Mouse (Mus musculus) thymus, postnatal 36 days (tissue): ENCODE data around the gene Zpbp2.

Experiments
- DNase-seq, 2 experiments: peaks; one replicate each; pipeline ENCODE4 v3.0.0; 2022; ENCODE audit warnings: mixed read lengths in 2 of 2

Zpbp2 gene

DNA sequence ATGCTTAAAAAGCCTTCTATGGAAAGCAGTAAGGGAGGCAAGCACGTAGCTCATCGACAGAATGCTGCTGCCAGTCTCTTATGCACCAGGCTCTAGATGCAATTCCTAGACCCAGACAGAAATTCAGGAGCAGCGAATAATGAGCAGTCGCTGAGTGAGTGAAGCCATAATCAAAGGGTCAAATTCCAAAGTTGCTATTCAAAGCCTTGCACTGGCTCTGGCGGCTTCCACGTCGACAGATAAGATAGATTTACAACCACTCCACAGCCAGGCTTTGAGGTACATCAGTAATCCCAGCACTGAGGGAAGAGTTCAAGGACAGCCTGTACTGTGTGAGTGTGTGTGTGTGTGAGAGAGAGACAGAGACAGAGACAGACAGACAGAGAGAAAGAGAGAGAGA is 10.0 kb downstream of the Zpbp2 start:
- no peak for DNase-seq

DNA sequence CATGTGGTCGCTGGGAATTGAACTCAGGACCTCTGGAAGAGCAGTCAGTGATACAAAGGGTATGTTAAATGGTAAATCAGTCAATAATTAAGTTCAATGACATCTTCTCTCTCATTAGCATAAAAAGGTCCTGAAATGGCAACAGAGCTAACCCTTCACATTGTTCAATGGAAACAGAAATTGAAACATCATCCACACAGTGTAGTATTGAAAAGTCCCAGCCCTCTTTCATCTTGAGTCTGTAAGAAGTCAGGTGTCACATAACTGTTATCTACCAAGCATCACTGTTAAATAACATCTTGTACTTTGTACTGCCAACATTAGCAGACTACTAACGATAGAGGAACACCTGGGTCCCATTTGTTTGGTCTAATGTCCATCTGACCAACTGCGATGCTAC is 12.1 kb downstream of the Zpbp2 start:
- DNase-seq = no peak

DNA sequence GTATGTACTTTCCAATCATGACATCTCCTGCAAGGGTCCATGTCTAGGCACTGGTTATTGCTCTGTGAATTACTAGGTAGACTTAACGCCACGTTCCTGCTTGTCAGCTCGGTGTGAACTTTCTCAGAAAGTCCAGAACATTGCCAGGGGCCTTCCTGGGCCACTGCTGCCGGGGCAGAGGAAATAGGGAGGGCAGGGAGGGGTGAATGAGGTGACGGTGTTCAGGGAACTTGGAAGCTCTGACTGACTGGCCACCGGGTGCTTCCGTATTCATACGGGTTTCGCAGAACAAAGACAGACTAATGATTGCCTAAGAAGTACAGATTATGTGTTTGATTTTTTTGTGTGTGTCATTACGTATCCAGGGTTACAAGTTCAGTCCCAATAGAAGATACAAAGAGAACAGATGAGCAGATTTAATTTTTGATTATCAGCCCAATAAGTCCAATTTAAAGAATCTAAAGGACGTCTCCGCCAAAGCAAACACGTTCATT is 13.1 kb downstream of the Zpbp2 start:
- DNase-seq = no peak

DNA sequence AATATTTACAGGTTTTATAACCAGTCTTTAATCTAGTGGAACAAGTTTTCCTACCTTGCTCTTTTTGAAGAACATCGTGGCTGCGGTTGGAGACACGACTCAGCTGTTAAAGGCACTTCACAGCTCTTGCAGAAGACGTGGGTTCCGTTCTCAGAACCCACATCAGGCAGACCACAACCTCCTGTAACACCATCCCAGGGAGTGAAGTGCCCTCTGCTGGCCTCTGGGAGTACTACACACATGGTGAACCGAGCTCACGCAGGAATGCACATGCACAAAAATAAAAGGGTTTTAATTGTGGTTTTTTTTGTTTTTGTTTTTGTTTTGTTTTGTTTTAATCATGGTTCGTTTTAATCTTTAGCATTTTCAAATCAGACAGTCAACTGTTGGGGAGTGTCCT is 17.4 kb downstream of the Zpbp2 start:
- peak; percentile 41 to 42 for DNase-seq

DNA sequence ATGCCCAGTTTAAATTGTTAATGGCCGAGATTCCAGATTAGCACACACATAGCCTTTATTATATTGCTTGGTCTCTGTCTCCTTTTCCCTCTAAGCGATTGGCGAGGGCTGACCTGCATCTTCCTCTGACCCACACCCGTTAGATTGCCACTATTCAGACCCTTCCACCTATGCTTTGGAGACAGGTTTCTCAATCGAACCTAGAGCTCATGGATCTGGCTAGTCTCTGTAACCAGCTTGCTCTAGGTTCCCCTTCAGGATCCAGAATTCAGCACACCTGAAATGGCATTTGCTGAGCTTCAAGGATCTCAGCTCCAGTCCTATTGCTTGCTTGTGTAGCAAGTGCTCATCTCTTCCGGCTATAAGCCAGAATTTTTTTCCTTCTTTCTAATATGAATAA is 18.6 kb downstream of the Zpbp2 start:
- no peak for DNase-seq

DNA sequence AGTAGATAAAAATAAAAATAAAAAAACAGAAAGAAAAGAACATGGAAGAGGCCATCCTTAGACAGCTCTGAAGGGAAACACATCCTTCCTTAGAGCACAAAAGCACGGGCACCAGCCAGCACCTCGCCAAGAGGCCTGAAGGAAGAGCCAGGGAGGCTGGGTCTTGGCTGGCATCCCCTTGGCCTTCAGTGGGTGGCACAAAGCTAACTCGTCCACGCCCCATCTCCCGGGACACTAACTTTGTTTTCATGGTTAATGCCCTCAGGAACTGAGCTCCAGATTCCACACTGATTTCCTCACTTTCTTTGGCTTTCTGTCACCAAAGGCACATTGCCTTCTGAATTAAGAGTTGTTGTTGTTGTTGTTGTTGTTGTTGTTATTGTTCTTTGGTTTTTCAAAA is 26.9 kb downstream of the Zpbp2 start:
- no peak for DNase-seq

DNA sequence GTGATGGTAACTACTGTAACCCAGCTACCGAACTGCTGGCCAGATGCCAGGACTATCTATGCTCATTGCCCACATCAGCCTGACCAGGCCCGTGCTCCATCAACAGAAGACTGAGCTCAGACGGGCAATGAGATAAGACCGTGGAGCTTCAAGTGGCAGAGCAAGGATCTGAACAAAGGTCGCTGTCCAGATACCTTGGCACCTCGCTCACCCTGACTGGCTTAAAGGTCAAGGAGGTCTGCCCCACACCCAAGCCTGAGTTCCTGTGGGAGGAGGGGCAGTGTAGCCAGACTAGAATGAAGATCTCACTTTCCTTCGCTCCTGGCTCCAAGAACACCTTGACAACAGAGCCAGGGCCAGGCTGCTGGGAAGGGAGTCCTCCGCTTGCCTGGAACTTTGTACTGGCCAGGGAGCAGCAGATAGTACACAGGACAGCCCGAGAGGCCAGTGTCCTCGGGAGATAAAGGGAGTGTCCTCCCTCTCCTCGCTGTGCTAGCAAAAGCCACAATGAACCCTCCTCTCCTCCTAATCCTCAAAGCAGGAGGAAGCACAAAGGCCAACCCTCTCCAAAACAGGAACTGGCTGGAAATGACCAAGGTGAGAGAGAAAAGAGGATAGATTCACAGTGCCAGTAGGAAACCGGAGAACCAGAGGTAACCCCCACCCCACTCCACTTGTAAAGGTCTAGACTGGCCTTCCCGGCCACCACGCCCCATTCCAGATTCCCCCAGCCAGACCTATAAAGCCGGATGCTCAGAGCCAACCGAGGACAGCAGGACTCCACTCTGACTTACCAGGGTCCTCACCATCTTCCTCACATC is 29.6 kb downstream of the Zpbp2 start:
- DNase-seq = no peak

DNA sequence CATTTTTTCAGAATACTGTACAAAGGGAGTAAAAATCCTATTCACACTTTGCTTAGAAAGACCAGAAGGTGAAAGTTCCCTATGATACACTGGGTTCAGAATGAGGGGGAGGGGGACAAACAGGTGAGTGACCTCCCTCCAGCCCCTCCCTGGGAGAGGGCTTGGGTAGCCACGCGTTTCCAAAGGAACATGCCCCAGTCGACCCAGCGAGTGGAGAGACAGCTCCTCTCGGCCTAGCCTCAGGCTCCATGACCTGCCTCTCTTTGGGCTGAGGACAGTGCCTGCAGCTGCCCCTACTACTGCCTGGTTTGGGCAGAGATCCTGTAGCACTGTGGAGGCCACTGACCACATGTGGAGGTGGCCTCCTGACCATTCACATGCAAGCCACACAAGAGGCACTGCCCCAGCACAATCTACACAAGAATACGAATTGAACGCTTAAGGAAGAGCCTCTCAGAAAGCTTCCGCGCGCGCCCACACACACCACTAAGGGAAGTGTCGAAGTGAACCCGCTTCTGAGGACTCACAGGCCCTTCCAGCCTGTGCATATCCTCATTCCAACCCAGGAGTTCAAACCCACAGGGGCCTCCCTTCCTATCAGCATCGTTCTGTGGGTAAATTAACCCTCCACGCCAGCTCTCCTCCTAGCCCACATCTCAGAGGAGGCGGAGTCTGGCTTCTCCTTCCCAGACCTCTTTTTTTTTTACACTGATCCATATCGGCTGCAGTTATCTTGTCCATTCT is 30.6 kb downstream of the Zpbp2 start:
- DNase-seq = no peak

DNA sequence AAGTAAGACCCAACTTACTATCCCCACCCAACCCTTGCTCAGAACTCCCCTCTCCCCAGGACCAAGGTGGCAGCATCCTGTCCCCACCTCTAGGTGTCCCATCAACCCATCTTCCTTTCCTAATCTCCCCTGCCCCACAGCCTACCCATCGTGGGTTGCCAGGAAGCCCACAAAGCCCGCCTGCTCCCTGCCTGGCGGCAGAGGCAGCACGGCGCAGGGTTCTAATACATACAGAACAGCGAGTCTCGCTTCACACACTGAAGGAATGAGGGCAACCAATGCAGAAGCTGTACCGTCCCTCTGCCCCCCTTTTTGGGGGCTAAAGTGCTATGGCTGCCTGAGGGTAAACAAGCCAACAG is 31.1 kb downstream of the Zpbp2 start:
- no peak for DNase-seq

DNA sequence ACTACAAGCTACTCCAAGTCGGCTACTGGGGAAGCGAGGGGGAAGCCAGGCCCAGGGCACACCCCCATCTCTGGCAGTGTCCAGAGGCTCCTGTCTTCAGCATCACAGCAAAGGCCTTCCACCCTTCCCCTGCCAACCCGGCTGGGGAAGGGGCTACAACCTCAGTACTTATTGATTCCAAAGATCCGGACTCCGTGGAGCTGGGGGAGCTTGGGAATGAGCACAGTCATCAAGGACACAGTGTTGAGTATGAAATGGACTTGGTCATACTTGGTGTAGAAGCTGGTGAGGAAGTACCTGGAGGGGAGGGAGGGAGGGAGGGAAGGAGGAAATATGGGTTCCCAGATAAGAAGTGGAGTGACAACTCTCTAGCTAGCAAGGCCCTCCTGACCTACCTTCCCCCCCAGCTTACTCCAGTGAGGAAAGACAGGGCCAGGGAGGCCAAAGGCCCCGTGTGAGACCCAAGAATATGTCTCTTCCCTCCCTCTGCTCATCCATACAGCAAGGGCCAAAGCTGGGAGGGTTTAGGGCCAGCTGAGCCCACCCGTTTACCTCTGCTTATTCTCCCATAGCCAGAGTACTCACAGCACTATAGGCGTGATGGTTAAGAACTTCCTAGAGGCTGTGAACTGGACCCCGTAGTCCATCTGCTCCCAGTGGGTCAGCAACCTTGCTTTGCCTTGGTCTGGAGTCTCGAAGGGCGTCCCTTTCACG is 31.8 kb downstream of the Zpbp2 start:
- no peak for DNase-seq

DNA sequence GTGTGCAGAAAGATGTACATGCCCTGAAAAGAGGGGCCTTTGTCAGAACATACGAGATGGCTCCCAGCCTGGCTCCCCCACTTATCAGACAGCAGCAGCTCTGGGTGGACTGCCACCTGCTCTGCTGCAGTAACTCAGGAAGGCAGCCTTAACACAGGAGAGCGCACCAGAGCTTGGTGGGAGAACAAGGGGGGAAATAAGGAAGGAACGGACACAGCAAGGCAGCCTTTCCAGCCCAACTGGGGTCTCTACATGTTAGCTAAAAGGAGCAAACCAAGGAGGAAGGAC is 32.3 kb downstream of the Zpbp2 start:
- DNase-seq = no peak

DNA sequence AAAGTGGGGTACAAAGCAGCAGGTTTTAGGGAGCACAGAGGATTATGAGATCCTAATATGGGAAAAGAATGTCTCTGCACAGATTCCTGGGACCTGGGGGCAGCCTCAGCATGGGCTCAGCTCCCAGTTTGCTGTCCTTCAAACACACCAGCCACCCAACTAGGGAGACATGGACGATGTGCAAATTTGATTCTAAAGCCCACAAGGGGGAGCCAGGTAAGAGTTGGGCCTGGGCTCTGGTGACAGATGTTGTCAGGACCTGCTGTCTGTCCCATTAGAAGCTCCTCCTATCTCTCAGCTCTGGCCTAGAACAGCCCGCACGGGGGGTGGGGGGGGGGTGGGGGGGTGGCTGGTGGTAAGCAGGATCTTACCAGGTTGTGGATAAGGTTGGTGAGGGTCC is 32.7 kb downstream of the Zpbp2 start:
- DNase-seq = no peak

DNA sequence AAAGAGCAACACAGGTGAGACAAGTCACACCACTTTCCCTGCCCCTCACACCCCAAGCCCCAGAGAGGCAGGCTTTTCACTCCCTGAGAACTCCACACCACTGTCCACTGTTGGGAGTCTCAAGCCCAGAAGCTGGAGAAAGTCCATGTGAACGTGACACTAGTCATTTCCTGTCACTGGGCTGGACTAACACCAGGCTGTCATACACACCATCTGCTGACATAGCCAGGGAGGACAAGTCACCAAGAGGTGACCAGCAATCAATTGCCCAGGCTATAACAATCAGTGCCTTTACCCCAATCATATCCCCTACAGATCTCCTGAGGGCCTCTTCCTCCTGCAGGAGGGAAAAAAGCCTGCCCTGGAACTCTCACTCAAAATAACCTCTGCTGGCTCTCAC is 33.2 kb downstream of the Zpbp2 start:
- DNase-seq = no peak

DNA sequence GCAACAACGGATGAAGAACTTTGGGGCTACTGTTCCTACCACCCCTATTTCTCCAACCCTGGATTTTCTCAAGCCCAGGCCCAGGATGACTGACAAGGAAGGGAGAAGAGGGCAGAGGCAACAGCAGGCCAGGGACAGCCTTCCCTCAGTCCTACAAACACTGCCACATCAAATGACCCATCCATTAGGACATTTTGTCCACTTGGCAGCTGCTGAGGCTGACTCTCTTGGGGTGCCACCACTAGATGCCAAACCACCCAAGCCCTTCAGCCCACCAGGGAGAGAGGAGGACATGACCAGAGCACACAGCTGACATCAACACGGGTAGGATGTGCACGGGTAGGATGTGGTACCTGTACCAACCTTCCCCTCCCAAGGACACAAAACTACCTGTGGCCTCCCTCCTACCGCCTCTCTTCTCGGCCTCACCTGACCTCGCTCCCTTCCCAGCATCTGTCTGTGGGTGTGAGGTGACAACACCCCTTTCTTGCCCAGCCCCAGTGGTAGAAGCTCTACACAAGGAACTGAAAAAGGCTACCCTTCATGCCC is 33.8 kb downstream of the Zpbp2 start:
- DNase-seq = no peak

DNA sequence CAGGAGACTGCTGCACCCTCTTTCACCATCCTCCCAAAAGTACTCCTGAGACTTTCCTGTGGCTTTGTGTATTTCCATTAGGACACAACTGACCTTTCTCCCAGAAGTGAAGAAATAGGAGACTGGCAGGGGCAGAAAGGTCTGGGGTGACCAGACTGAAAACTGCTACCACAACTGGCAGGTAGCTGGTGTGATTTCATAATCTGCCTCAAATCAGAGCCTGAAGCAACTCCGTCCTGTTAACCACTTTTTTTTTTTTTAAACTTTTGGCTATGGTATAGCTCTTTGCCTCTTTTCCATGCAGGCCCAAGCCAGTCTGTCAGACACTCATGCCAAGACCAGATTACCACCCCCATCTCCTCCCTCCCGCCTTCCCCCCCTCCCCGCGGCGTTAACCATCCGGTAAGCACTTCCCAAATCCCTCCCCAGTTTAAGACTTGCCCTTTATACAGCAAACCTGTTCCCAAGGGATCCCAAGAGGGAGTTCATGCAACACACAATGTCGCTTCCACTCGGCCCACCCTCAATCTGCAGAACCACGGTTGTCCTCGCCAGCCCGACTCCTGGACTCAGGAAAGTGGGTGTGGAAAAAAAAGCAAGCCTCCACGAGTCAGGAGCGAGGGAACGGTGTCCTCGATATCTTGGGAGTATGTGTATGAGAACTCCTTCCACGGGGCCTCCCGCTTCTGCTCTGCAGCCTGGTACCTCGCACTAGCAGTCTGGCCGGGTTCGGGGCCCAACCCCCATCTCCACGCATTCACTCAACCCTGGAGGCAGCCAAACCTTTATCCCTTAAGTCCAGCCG is 35.4 kb downstream of the Zpbp2 start:
- no peak for DNase-seq

DNA sequence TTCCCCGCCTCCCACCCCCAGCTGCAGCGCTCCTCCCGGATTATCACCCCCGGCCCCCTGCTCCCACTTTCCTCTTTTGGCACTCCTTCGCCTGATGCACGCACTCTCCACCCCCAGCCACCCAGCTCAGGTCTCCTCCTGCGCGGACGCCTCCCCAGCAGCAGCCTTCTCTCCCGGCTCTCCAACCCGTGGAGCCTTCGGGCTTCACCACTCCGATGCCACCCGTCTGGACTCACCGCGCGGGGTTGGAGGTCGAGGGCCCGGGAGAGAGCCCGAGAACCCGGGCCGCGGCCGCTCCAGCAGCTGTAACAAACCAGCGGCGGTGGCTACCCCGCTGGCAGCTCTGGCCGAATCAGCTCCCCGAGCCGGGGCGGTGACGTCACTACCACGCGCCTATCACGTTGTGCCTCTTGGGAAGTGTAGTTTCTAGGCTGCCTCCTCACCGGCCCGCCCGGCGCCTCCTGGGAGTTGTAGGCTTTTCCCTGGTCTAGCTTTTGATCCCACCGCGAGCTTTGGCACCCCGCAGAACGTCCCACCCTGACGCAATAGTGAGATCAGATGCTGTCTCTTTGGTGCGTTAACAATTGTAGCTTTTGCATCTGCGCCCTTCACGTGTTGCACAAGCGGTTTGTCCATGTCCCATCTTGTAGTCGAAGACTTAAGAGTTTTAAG is 36.1 kb downstream of the Zpbp2 start, which contains the start of gene Ormdl3:
Gene Ormdl3, minus strand, starts transcription at position 477 of the 672 bp plus-strand sequence.
- peak; percentile 97 to 98 for DNase-seq

DNA sequence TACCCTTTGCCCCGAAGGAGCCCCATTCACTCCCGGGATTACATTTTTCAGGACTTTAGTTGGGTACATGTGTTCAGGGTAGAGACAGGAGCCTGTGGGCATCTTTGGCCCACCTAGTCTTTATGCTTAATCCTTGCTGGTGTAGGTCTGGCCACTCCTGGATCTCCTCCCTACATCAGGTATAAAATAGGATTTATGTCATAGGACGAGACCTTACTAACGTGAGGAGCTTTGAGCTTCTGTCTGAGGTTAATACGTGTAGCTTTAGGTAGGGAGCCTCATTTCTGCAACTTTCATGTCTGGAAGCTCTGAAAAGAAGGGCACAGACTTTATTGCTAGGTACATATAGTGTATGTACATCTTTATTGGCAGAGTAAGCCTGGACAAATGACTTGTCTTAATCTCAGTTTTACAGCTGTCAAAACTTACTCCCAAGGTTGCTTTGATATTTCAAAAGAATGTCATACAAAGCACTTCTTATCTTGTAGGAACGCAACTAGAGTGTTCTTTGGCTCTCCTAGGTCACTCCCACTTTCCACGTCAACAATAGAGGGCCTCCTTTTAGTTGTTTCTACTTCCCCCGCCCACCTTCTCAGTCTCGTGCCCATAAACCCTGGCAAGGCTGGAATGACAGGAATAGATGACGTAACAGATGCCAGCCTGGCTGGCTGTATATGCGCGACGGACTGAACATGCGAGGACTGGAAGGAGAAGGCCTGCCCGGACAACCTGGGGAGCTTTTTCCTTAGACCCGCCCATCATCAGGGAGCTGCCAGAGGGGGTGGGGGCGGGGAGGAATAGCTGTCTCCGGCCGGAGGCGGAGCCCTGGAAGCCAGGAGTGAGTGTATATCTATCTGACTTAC is 37.0 kb downstream of the Zpbp2 start:
- DNase-seq = peak; percentile 39 to 47

DNA sequence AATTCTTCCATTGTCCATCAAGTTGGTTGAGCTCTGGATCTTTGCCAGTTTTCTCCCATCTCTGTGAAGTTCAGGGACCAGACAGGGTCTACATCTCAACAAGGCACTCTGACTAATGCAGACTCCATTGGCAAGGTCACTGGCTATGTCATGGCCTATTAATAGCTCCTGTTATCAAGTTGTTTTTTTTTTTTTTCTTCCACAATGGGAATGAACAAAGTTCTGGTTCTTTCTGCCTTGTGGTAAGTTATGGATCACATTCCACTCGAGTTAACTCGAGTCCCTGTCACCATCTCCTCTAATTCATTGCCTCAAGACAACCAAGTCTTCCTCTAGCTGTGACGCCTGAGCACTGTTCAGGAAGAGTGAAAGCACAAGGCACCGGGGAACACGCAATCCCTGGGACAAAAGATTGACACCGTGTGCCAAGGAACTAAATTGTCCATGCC is 38.0 kb downstream of the Zpbp2 start:
- no peak for DNase-seq

DNA sequence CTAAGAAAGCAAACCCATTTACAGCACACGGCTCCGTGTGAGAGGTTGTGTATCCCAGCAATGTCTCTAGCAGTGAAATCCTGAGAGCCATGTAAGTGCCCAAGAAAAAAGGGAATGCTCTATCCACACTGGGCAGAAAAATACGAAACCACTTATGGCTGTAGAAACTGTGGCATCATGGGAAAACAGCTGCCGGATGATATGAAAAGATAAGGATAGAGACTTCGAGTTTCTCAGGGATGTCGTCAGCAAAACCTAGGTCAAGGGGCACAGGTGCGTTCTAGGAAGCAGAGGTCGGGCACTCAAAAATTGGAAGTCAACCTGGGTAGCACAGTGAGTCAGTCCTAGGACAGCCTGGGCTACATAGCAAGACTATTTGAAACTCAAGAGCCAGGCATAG is 38.4 kb downstream of the Zpbp2 start:
- no peak for DNase-seq

DNA sequence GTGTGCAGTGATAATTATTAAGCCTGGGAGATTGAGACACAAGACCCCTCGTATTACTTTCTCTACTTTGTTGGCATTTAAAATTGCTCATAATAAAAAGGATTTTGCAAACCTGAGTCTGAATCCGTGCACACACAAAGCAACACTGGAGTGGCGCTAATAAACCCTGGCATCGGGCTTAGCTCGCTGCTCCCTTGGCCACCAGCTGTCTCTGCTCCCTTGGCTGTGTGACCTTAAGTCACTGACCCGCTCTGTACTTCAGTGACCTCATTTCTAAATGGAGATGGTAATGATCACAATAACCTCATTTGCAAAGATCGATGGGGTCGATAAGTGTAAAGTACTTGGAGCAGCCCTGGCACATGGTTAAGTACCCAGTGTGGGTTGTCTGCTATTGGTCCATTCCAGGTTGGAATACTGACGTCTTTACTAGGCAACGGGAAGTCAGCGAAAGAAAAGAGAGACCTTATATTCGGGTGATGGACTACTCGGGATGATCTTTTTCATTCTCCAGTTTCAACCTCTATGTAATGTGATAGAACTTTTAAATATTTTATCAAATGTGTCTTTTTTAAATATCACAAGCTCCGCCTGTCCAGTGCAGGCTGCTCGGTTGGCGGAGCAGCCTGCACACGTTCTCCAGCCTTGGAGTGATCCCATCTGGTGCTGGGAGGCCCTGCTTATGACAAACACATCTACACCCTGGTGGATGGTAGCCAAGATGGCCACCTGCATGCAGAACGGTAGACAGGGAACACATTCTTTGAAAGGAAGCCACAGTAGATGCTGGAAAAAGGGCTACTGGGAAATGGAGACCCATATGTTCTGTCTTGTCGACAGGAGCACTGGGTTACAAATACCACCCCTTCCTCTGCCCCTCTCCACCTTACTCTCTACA is 39.9 kb downstream of the Zpbp2 start:
- DNase-seq = no peak
